Mouse (Mus musculus) Patski (cell line): ENCODE measurements at regions not wholly inside any gene's neighbourhood (a gene's known extent, or its start where the extent isn't known, plus 50 kb on each side); places are given as distances from the start of the nearest gene placed in this dataset.

ENCODE experiments used
- ATAC-seq: fragments of 100-300 bp; one replicate; pipeline ENCODE4 v1.8.0; 2021
- CTCF ChIA-PET: fragments of 350-600 bp; sonication (Branson Sonifier 250); formaldehyde crosslinking; loops from one replicate; lab custom pipeline; 2022; ENCODE audit warnings: inconsistent platforms; lab: Charles Lee
- POLR2A ChIA-PET: fragments of 350-600 bp; sonication (Branson Sonifier 250); formaldehyde crosslinking; loops from one replicate; lab custom pipeline; 2022; ENCODE audit warnings: antibody characterized with exemption, inconsistent platforms; lab: Charles Lee
- DNase-seq: peaks from one replicate; pipeline ENCODE4 v3.0.0-alpha.2; 2011; ENCODE audit warnings: low read depth, low spot score
- H3K27me3 ChIP-seq: fragments of 371-371 bp; one replicate; pipeline ENCODE4 v1.5.1; 2021
- CTCF ChIP-seq: fragments of 100-300 bp; IDR thresholded peaks from one replicate; pipeline ENCODE4 v1.5.1; 2021
- in situ Hi-C: fragments of 300-500 bp; cut with MboI; formaldehyde crosslinking; loops from 3 replicates; pipeline ENCODE4 v1.11.1; 2018; ENCODE audit warnings: low pct_unique_long_range_greater_than_20kb, mixed read lengths

DNA sequence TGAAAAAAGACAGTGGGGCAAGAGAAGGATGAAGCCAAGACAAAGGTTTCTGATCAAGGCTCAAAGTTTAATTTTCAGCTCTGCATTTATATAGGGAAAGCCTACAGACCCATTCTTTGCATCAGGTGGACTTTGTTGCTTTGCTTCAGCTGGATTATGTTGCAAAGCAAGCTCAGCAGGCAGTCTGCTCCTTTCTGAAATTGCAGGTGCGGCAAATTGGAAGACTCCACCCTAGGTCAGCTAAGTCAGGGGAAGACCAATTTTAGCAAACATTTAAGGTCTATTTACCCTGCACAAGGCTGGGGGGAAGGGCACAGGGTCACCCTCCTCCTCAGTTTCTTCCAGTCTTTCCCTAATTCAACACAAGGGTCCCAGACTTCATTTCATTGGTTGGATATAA is 502.3 kb downstream of the Sh2d4b start:
- DNase-seq: no peak
- H3K27me3 ChIP-seq: no peaks in the 10 kb centered on the region
- ChIA-PET CTCF (no interaction called here), POLR2A (no interaction called here)
- no peak for ATAC-seq
- TF ChIP-seq CTCF: no peak
- in situ Hi-C loops: no loop called here

DNA sequence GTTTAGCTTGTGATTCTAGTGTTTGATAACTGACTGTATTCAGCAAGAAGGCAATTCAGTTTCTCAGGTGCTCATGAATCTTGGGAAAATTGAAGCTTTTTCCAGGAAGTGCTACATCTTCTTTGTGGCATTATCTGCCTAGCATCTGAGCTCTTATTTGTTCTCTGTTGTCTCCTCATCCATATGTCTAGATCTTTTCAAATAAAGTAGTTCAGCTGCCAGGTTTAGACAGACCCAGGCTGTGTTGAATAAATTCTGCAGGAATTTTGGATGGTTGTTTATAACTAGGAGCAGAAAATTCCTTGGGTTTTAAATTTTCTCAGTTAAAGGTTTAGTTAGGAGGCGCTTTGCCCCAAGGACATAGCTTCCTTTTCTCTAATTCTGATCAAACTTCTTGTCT is 511.5 kb downstream of the Sh2d4b start:
- in situ Hi-C loops: no loop called here
- CTCF ChIA-PET: no interaction called here
- no peak for ATAC-seq

DNA sequence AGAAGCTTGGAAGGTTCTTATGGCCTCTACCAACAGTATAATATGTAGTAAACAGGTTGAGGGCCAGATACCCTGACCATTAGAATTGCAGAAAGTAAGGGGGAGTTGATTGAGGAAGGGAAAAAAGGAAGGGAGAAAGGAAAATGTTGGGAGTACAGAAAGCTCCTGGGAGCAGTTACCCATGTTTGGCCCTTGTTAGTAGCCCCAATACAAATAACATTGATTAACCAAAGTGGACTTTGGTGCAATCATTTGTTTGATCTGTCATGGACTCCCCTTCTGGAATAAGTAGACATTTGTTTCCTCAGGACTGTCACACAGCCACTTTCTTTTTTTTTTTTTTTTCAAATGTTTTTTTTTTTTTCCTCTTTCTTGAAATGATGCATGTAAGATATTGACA is 513.4 kb downstream of the Sh2d4b start:
- ChIA-PET POLR2A (no interaction called here), CTCF (no interaction called here)
- H3K27me3 ChIP-seq: no peaks in the 10 kb centered on the region
- in situ Hi-C loops: no loop called here
- DNase-seq: no peak
- no peak for ATAC-seq
- TF ChIP-seq CTCF: no peak

More for the DNA sequence above, 511.5 kb downstream of the Sh2d4b start:
- POLR2A ChIA-PET: no interaction called here
- no peaks in the 10 kb centered on the region for H3K27me3 ChIP-seq
- no peak for TF ChIP-seq CTCF
- DNase-seq: no peak

DNA sequence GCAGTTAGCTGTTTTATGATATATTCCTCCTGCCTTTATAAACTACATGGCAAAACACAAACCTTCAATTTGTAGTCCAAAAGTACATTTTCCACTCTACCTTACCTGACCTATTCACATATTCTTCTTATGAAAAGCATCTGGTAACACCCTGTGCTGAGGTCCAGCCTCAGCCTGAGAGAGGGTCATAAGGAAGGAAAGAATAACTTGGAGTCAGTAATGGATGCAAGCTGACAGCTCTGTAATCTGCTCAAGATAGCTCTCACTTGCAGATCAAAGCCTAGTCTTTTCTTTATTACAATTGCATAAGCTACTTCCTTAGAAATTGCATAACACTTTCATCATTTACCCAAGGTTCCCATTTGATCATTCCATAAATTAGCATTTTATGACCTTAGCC is 528.7 kb downstream of the Sh2d4b start:
- DNase-seq: no peak
- no peak for ATAC-seq
- no peaks in the 10 kb centered on the region for H3K27me3 ChIP-seq
- POLR2A ChIA-PET: no interaction called here
- CTCF ChIA-PET: no interaction called here
- TF ChIP-seq CTCF: no peak
- in situ Hi-C loops: no loop called here

DNA sequence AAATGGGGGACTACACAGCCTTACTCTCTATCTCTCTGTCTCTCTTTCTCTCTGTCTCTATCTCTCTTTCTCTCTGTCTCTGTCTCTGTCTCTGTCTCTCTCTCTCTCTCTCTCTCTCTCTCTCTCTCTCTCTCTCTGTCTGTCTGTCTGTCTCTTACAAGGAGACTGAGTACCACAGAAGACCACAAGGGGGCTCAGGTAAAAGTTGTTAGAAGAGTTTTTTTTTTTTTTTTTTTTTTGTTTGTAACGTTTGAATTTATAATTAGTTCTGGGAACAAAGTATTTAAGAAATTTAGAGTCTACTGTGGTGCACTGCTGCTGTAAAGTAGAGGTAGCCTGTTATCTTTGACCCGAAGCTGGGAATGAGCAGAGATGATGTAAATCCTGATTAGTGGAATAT is 530.2 kb downstream of the Sh2d4b start:
- CTCF ChIA-PET: no interaction called here
- ATAC-seq (no peak), DNase-seq (no peak)
- no peak for TF ChIP-seq CTCF
- POLR2A ChIA-PET: interaction anchor here (0.7 kb wide), 1 partner anchor 256 kb away, joined by 6 read pairs; no protein-coding TSS in a partner anchor
- H3K27me3 ChIP-seq: no peaks in the 10 kb centered on the region
- in situ Hi-C loops: no loop called here
